In genomic region chr1:36861775-36862174, GRCm38 (mm10) we compare ENCODE assay signal across 11 mouse cellular contexts.
A peak's percentile ranks its signal among the peaks of the same experiment; 100 is the strongest.
DNase-seq lines count a peak whose midpoint lies in the region; ATAC-seq and TF ChIP-seq lines count a peak whose summit lies in the region.
"Had no signal": no experiment of that assay in that cellular context is flagged by ENCODE, and none has a peak within 500 bp of the region (broad histone marks: within the 10 kb centered on the region; RNA-seq: fewer than 3 reads in every experiment).

No protein-coding gene starts in this region.

- no peak overlapping the region for H3K9ac ChIP-seq in forebrain, embryonic 12.5 days
- H3K9ac ChIP-seq in heart, embryonic 15.5 days = no peak overlapping the region

- intact Hi-C loops in gastrocnemius, postnatal 36 days (cut with DNase I) = no loop called here

- WGBS in kidney, adult 2 months = 61% methylated on average over 2 of the region's 2 CpGs
- 77% methylated on average over 2 of the region's 2 CpGs for WGBS in forebrain, embryonic 12.5 days
- 55% methylated on average over 2 of the region's 2 CpGs for WGBS in heart, embryonic 15.5 days

- no peak for ATAC-seq in forebrain, embryonic 12.5 days (ENCODE audit: low FRiP score)
- no peak; the same call in 1 of the 2 replicates for ATAC-seq in heart, embryonic 15.5 days (replicated peaks; ENCODE audit: insufficient number of reproducible peaks, insufficient read depth, low FRiP score, low read depth)

- H3K36me3 ChIP-seq in kidney, adult 2 months (ENCODE audit: control insufficient read depth, insufficient read depth, low read length) = no peaks in the 10 kb centered on the region
- H3K36me3 ChIP-seq in forebrain, embryonic 12.5 days (replicated peaks) = no peaks in the 10 kb centered on the region
- H3K36me3 ChIP-seq in heart, embryonic 15.5 days = no peaks in the 10 kb centered on the region

- no peaks in the 10 kb centered on the region for H3K27me3 ChIP-seq in kidney, adult 2 months (replicated peaks; ENCODE audit: control insufficient read depth, insufficient read depth, low read length)
- no peaks in the 10 kb centered on the region for H3K27me3 ChIP-seq in forebrain, embryonic 12.5 days
- H3K27me3 ChIP-seq in heart, embryonic 15.5 days = no peaks in the 10 kb centered on the region

- H3K9me3 ChIP-seq in forebrain, embryonic 12.5 days = no peaks in the 10 kb centered on the region
- no peaks in the 10 kb centered on the region for H3K9me3 ChIP-seq in heart, embryonic 15.5 days (replicated peaks)

- TF ChIP-seq CTCF in kidney, adult 2 months (conservative IDR thresholded peaks at IDR 0.05; ENCODE audit: insufficient read depth, insufficient read length, low read depth, low read length) = no peak

- DNase-seq in kidney, postnatal 14 days = peak; percentile 12
- DNase-seq in kidney, adult 2 months = no peak
- DNase-seq in lung, postnatal 10 days = peak; percentile 12
- no peak for DNase-seq in testis, postnatal 14 days (ENCODE audit: low spot score)
- DNase-seq in gastrocnemius, postnatal 36 days = no peak
- DNase-seq in layer of hippocampus, postnatal 25 days (ENCODE audit: extremely low spot score in 1 of 2, low spot score in 1 of 2) = no peak
- DNase-seq: adrenal gland, postnatal 10 days; layer of hippocampus, postnatal 36 days; thymus, postnatal 14 days had no signal

- TF ChIP-seq POLR2A in kidney, adult 2 months (IDR thresholded peaks at IDR 0.05; ENCODE audit: low read depth, low read length) = no peak

- peaks cover 10% of the 10 kb centered on the region; the same call in 1 of the 2 replicates for H3K4me1 ChIP-seq in kidney, adult 2 months (ENCODE audit: control insufficient read depth, insufficient read depth, low read length)
- H3K4me1 ChIP-seq in forebrain, embryonic 12.5 days = peaks cover 15% of the 10 kb centered on the region
- H3K4me1 ChIP-seq in heart, embryonic 15.5 days (replicated peaks) = peaks cover 41% of the 10 kb centered on the region

- no peak overlapping the region for H3K4me3 ChIP-seq in kidney, adult 2 months (ENCODE audit: insufficient read depth, low read depth, low read length)
- H3K4me3 ChIP-seq in forebrain, embryonic 12.5 days (replicated peaks) = no peak overlapping the region
- no peak overlapping the region for H3K4me3 ChIP-seq in heart, embryonic 15.5 days

- no peak overlapping the region for H3K4me2 ChIP-seq in forebrain, embryonic 12.5 days
- no peak overlapping the region for H3K4me2 ChIP-seq in heart, embryonic 15.5 days

- H3K27ac ChIP-seq in kidney, adult 2 months (ENCODE audit: insufficient read depth, low read depth, low read length) = no peak overlapping the region
- H3K27ac ChIP-seq in forebrain, embryonic 12.5 days = 0 out of 2 replicates have a peak overlapping the region, but pooled peaks have one; percentile 37
- peak overlapping the region; percentile 81 for H3K27ac ChIP-seq in heart, embryonic 15.5 days

Comparison
In these comparisons a context has a peak if more than half of its experiments do, and no peak if none do; other contexts are left out.
1. DNase-seq: peak in kidney, postnatal 14 days (single experiment) and lung, postnatal 10 days (single experiment); none in kidney, adult 2 months (single experiment), testis, postnatal 14 days (single experiment), gastrocnemius, postnatal 36 days (0 of 2) and layer of hippocampus, postnatal 25 days (0 of 2).